Mouse (Mus musculus): ENCODE results near the gene Klhl42.

GRCm38 (mm10) chr6:147096934-147097333 is 5.8 kb downstream of the Klhl42 start:
- TF ChIP-seq CTCF (IDR thresholded peaks at IDR 0.05; ENCODE audit: low read depth) (no peak), EP300 (IDR thresholded peaks at IDR 0.05; ENCODE audit: low read depth) (no peak)
